Mouse (Mus musculus): ENCODE data around the gene Mmrn1.
"Not testable (repeated sequence)": the region's sequence is repeated elsewhere in the genome, so short reads cannot be mapped to it uniquely, and the experiment has no call there.

Mmrn1 gene

GRCm38 (mm10) chr6:60924676-60925075, at the start of gene Mmrn1:
Gene Mmrn1 (plus strand): TSS chr6:60924976.
- in situ Hi-C loops (cut with MboI): not testable (repeated sequence)

DNA sequence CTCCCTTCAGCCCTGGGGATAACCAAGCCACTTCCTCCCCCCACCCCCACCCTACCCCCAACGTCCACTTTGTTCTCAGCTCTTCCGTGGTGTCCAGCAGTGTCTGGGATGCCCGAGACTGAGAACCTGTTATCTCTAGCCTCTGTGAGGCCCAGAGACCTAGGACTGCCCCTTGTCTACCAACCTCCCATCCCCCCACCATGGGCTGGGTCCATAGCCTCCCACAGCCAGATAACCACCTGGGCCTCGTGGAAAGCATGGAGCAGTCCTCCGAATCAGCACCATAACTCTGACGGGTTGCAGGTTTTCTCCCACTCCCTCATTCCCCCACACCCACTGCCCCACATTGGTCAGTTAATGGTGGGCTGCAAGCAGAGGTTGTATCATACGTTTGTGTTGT, 44.4 kb upstream of the Mmrn1 start:
- in situ Hi-C loops (cut with MboI): no loop called here

GRCm38 (mm10) chr6:60881534-60881933, 43.2 kb upstream of the Mmrn1 start:
- in situ Hi-C loops (cut with MboI): no loop called here

- in situ Hi-C loops (cut with MboI): no loop called here
Measured at GRCm38 (mm10) chr6:60907272-60907671, 17.5 kb upstream of the Mmrn1 start.

DNA sequence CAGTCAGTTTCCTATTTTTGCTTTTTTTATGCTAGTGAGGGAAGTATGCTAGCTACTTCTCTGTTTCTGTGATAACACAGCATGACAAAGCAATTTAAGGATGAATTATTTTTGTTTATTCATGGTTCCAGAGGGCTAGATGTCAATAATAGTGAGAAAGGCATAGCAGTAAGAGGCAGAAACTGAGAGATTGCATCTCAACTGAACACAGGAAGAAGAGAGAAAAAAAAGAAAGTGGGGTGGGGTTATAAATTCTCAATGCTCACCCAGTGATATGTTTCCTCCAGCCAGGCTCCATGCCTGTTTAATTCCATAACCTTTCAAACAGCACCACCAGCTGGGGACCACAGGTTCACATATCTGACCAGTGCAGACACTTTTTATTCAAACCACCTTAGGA, 6.6 kb downstream of the Mmrn1 start:
- in situ Hi-C loops (cut with MboI): no loop called here

DNA sequence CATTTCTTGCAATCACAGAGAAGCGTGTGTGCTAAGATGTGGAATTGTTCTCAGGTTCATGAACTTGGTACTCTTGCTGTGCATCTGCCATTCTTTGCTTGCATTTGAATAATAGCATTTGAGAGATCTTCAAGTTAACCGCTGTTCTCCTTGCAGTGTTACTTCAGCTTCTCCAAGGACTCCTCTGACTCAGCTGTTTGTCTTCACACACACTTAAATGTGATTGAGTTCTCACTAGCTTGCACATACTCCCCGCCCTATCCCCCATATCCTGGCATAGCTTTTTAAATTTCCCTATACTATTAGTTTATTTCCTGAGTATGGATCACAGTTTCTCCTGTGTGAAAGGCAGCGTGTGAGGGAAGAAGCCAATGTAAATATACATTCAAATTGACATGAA, 10.1 kb downstream of the Mmrn1 start:
- in situ Hi-C loops (cut with MboI): no loop called here

- in situ Hi-C loops (cut with MboI): no loop called here
Measured at GRCm38 (mm10) chr6:60935448-60936130, 10.8 kb downstream of the Mmrn1 start.

DNA sequence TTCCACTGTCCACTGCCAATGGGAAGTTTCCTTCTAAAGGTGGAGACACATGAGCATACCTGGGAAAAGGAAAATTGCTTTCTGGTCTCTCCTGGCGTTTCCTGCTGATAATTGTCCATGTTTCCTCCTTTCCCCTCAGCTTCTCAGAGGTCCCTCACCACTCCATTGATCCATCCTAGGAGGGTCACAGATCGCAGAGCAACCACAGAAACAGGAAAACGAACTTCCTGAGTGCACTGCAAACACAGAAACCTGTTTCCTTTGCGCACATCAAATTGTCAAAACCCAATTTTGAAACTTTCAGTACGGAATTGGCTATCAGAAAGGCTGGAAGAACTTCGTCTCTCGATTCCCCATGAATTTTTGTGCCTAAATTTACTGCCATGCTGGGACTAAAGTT, 19.4 kb downstream of the Mmrn1 start:
- in situ Hi-C loops (cut with MboI): no loop called here

DNA sequence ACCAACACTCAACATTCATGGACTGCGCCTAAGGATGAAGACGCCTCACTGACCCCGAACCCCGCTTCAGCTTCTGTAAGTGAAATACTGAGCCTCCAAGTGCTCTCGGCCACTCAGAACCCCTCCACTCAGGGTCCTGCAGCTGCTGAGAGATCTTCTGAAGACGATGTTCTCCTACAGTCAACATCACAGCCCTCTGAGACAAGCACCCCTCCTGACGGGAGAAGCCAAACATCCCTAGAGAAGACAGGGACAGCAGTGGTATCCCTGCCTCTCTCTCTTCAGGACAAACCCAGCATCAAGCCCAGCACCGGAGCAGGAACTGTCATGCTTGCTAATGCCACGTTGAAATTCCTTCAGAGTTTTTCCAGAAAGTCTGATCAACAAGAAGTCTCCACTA, 19.8 kb downstream of the Mmrn1 start:
- in situ Hi-C loops (cut with MboI): no loop called here

- in situ Hi-C loops (cut with MboI): no loop called here
Measured at GRCm38 (mm10) chr6:60950415-60950814, 25.6 kb downstream of the Mmrn1 start.

DNA sequence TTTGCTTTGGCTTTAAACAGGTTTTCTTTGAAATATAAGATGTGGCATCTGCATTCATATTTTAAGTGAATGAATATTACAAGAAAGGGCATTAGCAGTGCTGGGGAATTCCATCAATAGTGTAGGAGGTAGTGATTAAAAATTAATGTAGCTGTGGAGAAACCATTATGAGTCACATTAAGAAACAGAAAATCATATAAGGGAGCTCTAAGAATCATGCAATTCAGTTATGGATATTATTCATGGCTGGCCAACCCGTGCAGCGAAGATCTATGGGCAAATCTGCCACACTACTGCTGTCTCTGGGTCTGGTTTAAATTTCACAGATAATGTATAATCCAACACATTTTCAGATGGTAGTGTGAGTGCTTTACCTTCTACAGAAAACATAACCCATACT, 36.5 kb downstream of the Mmrn1 start:
- in situ Hi-C loops (cut with MboI): no loop called here

DNA sequence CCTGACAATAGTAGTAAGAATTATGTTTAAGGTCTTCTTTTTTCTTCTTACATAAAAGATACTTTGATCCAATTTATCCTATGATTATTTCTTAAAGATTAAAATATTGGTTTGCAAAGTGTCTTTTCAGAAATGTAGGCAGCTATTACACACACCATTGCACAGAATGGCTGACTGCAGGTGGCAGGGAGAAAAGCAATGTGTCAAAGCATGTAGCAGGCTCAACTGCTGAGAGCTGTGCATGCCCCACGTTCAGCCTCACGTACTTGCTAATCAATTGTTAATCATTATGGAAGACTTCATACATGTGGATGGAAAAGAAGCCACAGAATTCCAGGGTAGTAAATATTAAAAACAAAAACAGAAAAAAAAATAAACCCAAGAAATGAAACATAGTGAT, 37.1 kb downstream of the Mmrn1 start:
- in situ Hi-C loops (cut with MboI): no loop called here

GRCm38 (mm10) chr6:60962668-60963067, 37.9 kb downstream of the Mmrn1 start:
- in situ Hi-C loops (cut with MboI): no loop called here

DNA sequence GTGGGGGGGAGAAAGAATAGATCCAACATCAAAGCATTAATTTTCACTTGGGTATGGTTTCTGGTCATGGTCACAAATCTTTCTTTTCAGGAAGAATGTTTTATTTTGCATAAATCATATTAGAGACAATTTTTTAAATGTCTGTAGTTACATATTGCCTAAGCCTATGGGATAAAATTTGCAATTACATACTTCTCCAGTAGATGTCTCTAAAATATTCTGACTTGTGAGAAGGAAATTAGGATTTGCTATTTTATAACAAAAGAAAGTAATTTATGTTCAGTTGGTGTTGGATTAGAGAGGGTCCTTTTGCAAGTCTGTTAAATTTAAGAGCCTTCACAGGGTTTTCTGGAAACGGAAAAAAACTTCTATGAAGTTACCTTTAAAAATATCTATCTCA, 39.0 kb downstream of the Mmrn1 start:
- in situ Hi-C loops (cut with MboI): no loop called here

GRCm38 (mm10) chr6:60966931-60967330, 42.2 kb downstream of the Mmrn1 start:
- in situ Hi-C loops (cut with MboI): no loop called here

DNA sequence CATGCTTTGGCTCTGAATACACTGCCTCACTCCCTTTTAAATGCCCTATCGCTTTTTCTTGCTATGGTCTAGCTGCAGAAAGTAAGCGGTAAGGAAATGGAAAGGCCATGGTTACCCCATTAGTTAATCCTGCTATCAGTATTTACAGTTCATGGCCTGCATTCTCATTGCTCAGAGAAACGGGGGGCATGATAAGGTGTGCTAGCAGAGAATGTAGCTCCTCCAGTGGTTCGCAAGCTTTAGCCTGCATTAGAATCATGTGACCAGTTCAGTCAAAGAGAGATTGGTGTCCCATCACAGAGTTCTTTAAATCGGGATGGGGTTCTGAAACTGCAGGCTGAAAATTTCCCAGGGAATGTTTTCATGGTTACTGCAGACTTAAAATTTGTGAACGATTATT, 44.6 kb downstream of the Mmrn1 start:
- in situ Hi-C loops (cut with MboI): no loop called here

GRCm38 (mm10) chr6:60970811-60971210, 46.0 kb downstream of the Mmrn1 start:
- in situ Hi-C loops (cut with MboI): no loop called here

DNA sequence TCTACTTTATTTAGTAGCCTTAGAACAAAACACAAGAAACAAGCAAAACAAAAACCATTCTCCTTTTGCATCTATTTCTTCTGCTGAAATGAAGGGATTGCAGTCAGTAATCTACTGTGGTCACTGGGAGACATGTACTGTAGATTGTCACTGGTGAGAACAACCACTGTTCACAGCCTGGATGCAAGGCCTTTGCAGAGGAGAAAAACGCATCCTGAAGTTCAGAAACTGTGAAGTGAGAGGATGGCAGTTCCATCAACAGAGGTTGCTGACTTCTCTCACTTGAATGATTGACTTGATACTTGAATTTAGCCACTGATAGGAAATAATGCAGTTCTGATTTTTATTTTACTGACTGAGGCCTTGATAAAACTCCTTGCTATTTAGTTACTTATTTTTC, 53.8 kb downstream of the Mmrn1 start:
- in situ Hi-C loops (cut with MboI): no loop called here

DNA sequence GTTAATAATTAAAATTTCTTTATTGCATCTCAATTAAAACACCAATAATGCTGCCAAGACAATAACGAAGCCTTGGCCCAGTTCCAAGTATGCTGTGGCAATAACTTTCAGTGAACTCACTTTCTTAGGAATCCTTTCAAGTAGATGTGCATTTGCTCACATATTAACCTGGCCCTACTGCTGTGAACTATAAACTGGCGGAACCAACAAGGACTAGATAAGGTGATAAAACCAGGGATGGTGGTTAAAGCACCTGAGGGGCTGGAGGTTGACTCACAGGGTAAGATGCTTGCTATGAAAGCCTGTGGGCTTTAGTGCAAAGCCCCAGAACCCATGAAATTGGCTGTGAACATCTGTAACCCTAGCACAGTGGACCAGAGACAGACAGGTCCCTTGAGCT, 54.3 kb downstream of the Mmrn1 start:
- in situ Hi-C loops (cut with MboI): no loop called here

GRCm38 (mm10) chr6:60984360-60984759, 59.6 kb downstream of the Mmrn1 start:
- in situ Hi-C loops (cut with MboI): loop anchor here (10.0 kb wide), 1 partner anchor 320 kb away; no protein-coding TSS in a partner anchor

DNA sequence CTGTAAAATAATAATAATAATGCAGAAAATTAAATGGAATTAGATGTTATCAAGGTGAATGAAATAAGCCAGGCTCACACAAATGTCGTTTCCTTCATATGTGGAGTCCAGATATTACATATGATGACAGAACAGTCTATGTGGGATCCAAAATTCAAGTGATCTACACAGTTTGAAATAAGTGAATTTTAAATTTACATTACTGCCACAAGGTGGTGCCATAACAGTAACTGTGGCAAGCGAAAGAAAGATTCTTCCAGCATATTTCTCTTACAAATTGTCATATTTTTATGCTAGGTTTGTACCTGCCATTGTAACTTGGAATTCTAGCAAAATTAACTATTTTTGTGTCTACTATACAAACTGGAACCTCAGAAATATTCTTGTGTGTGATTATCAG, 61.1 kb downstream of the Mmrn1 start:
- in situ Hi-C loops (cut with MboI): loop anchor here (10.0 kb wide), 1 partner anchor 319 kb away; no protein-coding TSS in a partner anchor

DNA sequence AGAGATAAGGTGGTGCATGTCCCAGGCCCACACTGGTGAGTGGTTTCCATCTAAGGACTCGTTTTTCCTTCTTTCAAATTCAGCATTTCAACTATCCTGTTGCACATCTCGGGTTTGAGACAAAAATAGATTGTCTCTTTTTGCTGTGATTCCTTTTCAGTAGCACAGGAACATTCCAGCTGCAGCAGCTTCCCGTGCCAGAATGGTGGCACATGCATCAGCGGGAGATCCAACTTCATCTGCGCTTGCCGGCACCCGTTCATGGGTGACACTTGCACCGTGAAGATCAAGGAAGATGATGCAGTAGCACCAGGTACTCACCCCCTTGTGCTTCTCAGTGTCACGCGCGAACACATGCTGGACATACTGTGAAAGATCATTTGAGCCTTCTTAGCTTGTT, 62.1 kb downstream of the Mmrn1 start:
- in situ Hi-C loops (cut with MboI): loop anchor here (10.0 kb wide), 1 partner anchor 318 kb away; no protein-coding TSS in a partner anchor

DNA sequence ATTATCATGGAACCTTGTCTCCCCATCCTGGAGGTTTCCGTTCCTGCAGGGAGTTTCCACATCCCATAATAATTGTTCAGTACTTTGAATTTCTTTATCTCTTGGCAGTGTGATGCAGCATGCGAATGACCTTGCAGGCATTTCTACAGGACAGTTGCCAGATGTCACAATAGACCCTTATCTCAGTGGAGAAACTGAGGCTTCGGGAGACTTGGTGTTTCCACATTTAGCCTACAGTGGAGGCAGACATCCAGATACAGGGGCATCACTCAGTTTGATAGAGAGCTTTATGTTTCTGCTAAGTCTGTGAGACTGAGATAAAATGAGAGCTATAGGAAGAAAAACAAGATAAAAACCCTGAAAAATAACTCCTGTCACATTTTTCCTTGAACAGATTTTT, 63.0 kb downstream of the Mmrn1 start:
- in situ Hi-C loops (cut with MboI): loop anchor here (10.0 kb wide), 1 partner anchor 317 kb away; no protein-coding TSS in a partner anchor

DNA sequence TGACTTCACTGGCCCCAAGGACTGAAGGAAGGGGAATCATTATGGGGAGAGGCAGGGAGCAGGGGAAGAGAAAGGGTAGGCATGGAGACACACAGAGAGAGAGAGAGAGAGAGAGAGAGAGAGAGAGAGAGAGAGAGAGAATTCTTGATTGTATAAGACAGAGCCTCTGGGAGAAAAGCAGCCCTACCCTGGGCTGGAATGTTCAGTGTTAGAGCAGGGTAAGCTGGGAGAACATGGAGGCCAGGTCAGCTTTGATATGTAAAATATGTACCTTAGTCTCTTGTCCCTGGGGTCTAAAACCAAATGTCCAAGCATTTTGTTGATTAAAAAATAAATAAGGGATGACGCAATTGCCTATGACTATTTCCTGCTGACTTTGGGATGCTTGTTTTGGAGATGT, 67.6 kb downstream of the Mmrn1 start:
- in situ Hi-C loops (cut with MboI): no loop called here

All from mature B cell (primary cell).